Mouse (Mus musculus) midbrain, embryonic 12.5 days (tissue): ENCODE results near the gene 1810046K07Rik. TPM values are rescaled to one million over a fixed set of nuclear protein-coding genes. Genes with fewer than 3 reads are reported as not detected.

Experiments used
- ATAC-seq: fragments of 200-750 bp; cut with Nextera tagmentation; 2 replicates; pipeline ENCODE4 v1.8.0; 2017; ENCODE audit warnings: low read depth, moderate TSS enrichment, moderate library complexity; ENCODE audit not compliant: low FRiP score
- H3K27ac ChIP-seq: fragments of 300-500 bp; sonication (generic); replicated peaks from 2 replicates; pipeline ENCODE4 v1.5.1; 2016; ENCODE audit warnings: mild to moderate bottlenecking
- H3K27me3 ChIP-seq: fragments of 300-500 bp; sonication (generic); 2 replicates; pipeline ENCODE4 v1.6.1; 2016; ENCODE audit warnings: mild to moderate bottlenecking
- H3K36me3 ChIP-seq: fragments of 300-500 bp; sonication (generic); 2 replicates; pipeline ENCODE4 v1.6.1; 2016
- H3K4me1 ChIP-seq: fragments of 300-500 bp; sonication (generic); 2 replicates; pipeline ENCODE4 v1.6.1; 2016
- H3K4me2 ChIP-seq: fragments of 300-500 bp; sonication (generic); replicated peaks from 2 replicates; pipeline ENCODE4 v1.6.1; 2016; ENCODE audit warnings: mild to moderate bottlenecking, moderate library complexity
- H3K4me3 ChIP-seq: fragments of 300-500 bp; sonication (generic); 2 replicates; pipeline ENCODE4 v1.5.1; 2016; ENCODE audit warnings: mild to moderate bottlenecking
- H3K9ac ChIP-seq: fragments of 300-500 bp; sonication (generic); replicated peaks from 2 replicates; pipeline ENCODE4 v1.6.1; 2016; ENCODE audit warnings: mild to moderate bottlenecking, moderate library complexity
- H3K9me3 ChIP-seq: fragments of 300-500 bp; sonication (generic); 2 replicates; pipeline ENCODE4 v1.6.1; 2016; ENCODE audit warnings: mild to moderate bottlenecking
- WGBS: fragments of 180-500 bp; shearing (Covaris S2); methylation state at CpG from one replicate; pipeline ENCODE4 v1.1.7; 2016; 5-methylcytosine and 5-hydroxymethylcytosine counted together
- polyA plus RNA-seq: library from polyadenylated mRNA; unstranded; fragments of >200 nt; fragmentation: Nextera tagmentation; extraction: Ambion mirVana; gene quantifications from 2 replicates; pipeline ENCODE4 v1.2.1, GENCODE M21; 2016

1810046K07Rik gene
- polyA plus RNA-seq, 1 experiment from 2014 or later: not detected

- H3K9me3 ChIP-seq: no peaks in the 10 kb centered on the region
- H3K9ac ChIP-seq: no peak overlapping the region
- no peaks in the 10 kb centered on the region for H3K36me3 ChIP-seq
- H3K27ac ChIP-seq: no peak overlapping the region
- H3K27me3 ChIP-seq: no peaks in the 10 kb centered on the region
- H3K4me3 ChIP-seq: no peak overlapping the region
- H3K4me2 ChIP-seq: no peak overlapping the region
- WGBS: 77% methylated on average over 8 of the region's 8 CpGs
- no peak for ATAC-seq
- H3K4me1 ChIP-seq: no peaks in the 10 kb centered on the region
Measured at GRCm38 (mm10) chr9:51293541-51293940, 35.2 kb downstream of the 1810046K07Rik start.

GRCm38 (mm10) chr9:51292674-51293073 is 36.0 kb downstream of the 1810046K07Rik start:
- no peak overlapping the region for H3K27ac ChIP-seq
- no peak overlapping the region for H3K9ac ChIP-seq
- no peaks in the 10 kb centered on the region for H3K4me1 ChIP-seq
- H3K9me3 ChIP-seq: no peaks in the 10 kb centered on the region
- 37% methylated on average over 4 of the region's 4 CpGs for WGBS
- H3K4me2 ChIP-seq: no peak overlapping the region
- no peaks in the 10 kb centered on the region for H3K36me3 ChIP-seq
- H3K4me3 ChIP-seq: no peak overlapping the region
- peak; percentile 19; the same call in 1 of the 2 replicates for ATAC-seq
- H3K27me3 ChIP-seq: no peaks in the 10 kb centered on the region

GRCm38 (mm10) chr9:51290980-51291379 is 37.7 kb downstream of the 1810046K07Rik start:
- ATAC-seq: no peak
- no peak overlapping the region for H3K4me3 ChIP-seq
- H3K27ac ChIP-seq: no peak overlapping the region
- 71% methylated on average over 4 of the region's 4 CpGs for WGBS
- no peak overlapping the region for H3K9ac ChIP-seq
- H3K9me3 ChIP-seq: no peaks in the 10 kb centered on the region
- H3K4me2 ChIP-seq: no peak overlapping the region
- no peaks in the 10 kb centered on the region for H3K27me3 ChIP-seq
- H3K4me1 ChIP-seq: no peaks in the 10 kb centered on the region
- no peaks in the 10 kb centered on the region for H3K36me3 ChIP-seq

- H3K4me2 ChIP-seq: no peak overlapping the region
- H3K27me3 ChIP-seq: peaks cover 9% of the 10 kb centered on the region; the same call in 1 of the 2 replicates
- no peak overlapping the region for H3K9ac ChIP-seq
- H3K9me3 ChIP-seq: no peaks in the 10 kb centered on the region
- no peak overlapping the region for H3K4me3 ChIP-seq
- H3K36me3 ChIP-seq: no peaks in the 10 kb centered on the region
- no peak overlapping the region for H3K27ac ChIP-seq
- ATAC-seq: no peak
- WGBS: 58% methylated on average over 2 of the region's 2 CpGs
- no peaks in the 10 kb centered on the region for H3K4me1 ChIP-seq
Measured at GRCm38 (mm10) chr9:51286079-51286478, 42.6 kb downstream of the 1810046K07Rik start.

- H3K27ac ChIP-seq: no peak within 1 kb of the TSS
- H3K27me3 ChIP-seq: peaks cover 42% of the 10 kb centered on the region
- peak; percentile 96 for ATAC-seq
- H3K4me3 ChIP-seq: peak within 1 kb of the TSS; percentile 53
- peak within 1 kb of the TSS; percentile 62 for H3K9ac ChIP-seq
- under 1% methylated on average over 53 of the region's 53 CpGs for WGBS
- H3K9me3 ChIP-seq: no peaks in the 10 kb centered on the region
- peaks cover 20% of the 10 kb centered on the region; the same call in 1 of the 2 replicates for H3K4me1 ChIP-seq
- no peaks in the 10 kb centered on the region for H3K36me3 ChIP-seq
- peak within 1 kb of the TSS; percentile 89 for H3K4me2 ChIP-seq
Measured at GRCm38 (mm10) chr9:51278500-51279381, 50.0 kb downstream of the 1810046K07Rik start, which contains the start of gene Colca2. Gene Colca2, minus strand, starts transcription at chr9:51278569.

- peak; percentile 17; the same call in 1 of the 2 replicates for ATAC-seq
- Histone ChIP-seq H3K27me3 (peaks cover 48% of the 10 kb centered on the region), H3K9ac (peak overlapping the region; percentile 62; the same call in 1 of the 2 replicates), H3K4me1 (peaks cover 20% of the 10 kb centered on the region; the same call in 1 of the 2 replicates), H3K9me3 (no peaks in the 10 kb centered on the region), H3K36me3 (no peaks in the 10 kb centered on the region), H3K4me2 (peak overlapping the region; percentile 89), H3K4me3 (peak overlapping the region; percentile 53), H3K27ac (no peak overlapping the region)
- 21% methylated on average over 13 of the region's 13 CpGs for WGBS
Measured at GRCm38 (mm10) chr9:51277834-51278498, 50.8 kb downstream of the 1810046K07Rik start.

GRCm38 (mm10) chr9:51274678-51275077 is 54.0 kb downstream of the 1810046K07Rik start:
- ATAC-seq: no peak
- H3K4me3 ChIP-seq: no peak overlapping the region
- 17% methylated on average over 4 of the region's 4 CpGs for WGBS
- H3K27ac ChIP-seq: no peak overlapping the region
- H3K4me1 ChIP-seq: peaks cover 20% of the 10 kb centered on the region; the same call in 1 of the 2 replicates
- H3K27me3 ChIP-seq: peaks cover 35% of the 10 kb centered on the region
- H3K36me3 ChIP-seq: no peaks in the 10 kb centered on the region
- H3K4me2 ChIP-seq: no peak overlapping the region
- H3K9ac ChIP-seq: no peak overlapping the region
- H3K9me3 ChIP-seq: no peaks in the 10 kb centered on the region

- Histone ChIP-seq H3K27me3 (peaks cover 25% of the 10 kb centered on the region), H3K27ac (no peak overlapping the region), H3K4me3 (no peak overlapping the region), H3K36me3 (no peaks in the 10 kb centered on the region), H3K9me3 (no peaks in the 10 kb centered on the region), H3K9ac (no peak overlapping the region), H3K4me2 (no peak overlapping the region), H3K4me1 (peaks cover 12% of the 10 kb centered on the region; the same call in 1 of the 2 replicates)
- WGBS: 61% methylated on average over 9 of the region's 9 CpGs
- ATAC-seq: no peak
Measured at GRCm38 (mm10) chr9:51273581-51274154, 55.0 kb downstream of the 1810046K07Rik start.

GRCm38 (mm10) chr9:51272102-51272501 is 56.6 kb downstream of the 1810046K07Rik start:
- no peaks in the 10 kb centered on the region for H3K36me3 ChIP-seq
- no peak for ATAC-seq
- H3K27ac ChIP-seq: no peak overlapping the region
- no peak overlapping the region for H3K4me3 ChIP-seq
- peaks cover 17% of the 10 kb centered on the region for H3K27me3 ChIP-seq
- WGBS: 82% methylated on average over 5 of the region's 5 CpGs
- H3K9ac ChIP-seq: no peak overlapping the region
- no peaks in the 10 kb centered on the region for H3K9me3 ChIP-seq
- no peak overlapping the region for H3K4me2 ChIP-seq
- peaks cover 6% of the 10 kb centered on the region; the same call in 1 of the 2 replicates for H3K4me1 ChIP-seq

- no peak for ATAC-seq
- H3K27me3 ChIP-seq: peaks cover 10% of the 10 kb centered on the region; the same call in 1 of the 2 replicates
- peaks cover 6% of the 10 kb centered on the region; the same call in 1 of the 2 replicates for H3K4me1 ChIP-seq
- H3K4me2 ChIP-seq: no peak overlapping the region
- no peak overlapping the region for H3K4me3 ChIP-seq
- H3K9ac ChIP-seq: no peak overlapping the region
- H3K27ac ChIP-seq: no peak overlapping the region
- H3K9me3 ChIP-seq: no peaks in the 10 kb centered on the region
- WGBS: 38% methylated on average over 8 of the region's 8 CpGs
- H3K36me3 ChIP-seq: no peaks in the 10 kb centered on the region
Measured at GRCm38 (mm10) chr9:51271073-51271472, 57.6 kb downstream of the 1810046K07Rik start.

GRCm38 (mm10) chr9:51268852-51269251 is 59.9 kb downstream of the 1810046K07Rik start:
- no peaks in the 10 kb centered on the region for H3K9me3 ChIP-seq
- 77% methylated on average over 5 of the region's 5 CpGs for WGBS
- no peak overlapping the region for H3K4me3 ChIP-seq
- no peaks in the 10 kb centered on the region for H3K4me1 ChIP-seq
- H3K4me2 ChIP-seq: no peak overlapping the region
- 0 out of 2 replicates have a peak, but pooled peaks cover 10% of the 10 kb centered on the region for H3K27me3 ChIP-seq
- H3K27ac ChIP-seq: no peak overlapping the region
- no peak for ATAC-seq
- H3K9ac ChIP-seq: no peak overlapping the region
- H3K36me3 ChIP-seq: no peaks in the 10 kb centered on the region
